Mouse (Mus musculus) spleen, adult 12 weeks (tissue): ENCODE measurements around the gene Lrpprc.

ENCODE experiments used
- DNase-seq: peaks from one replicate; pipeline ENCODE4 v3.0.0; 2022; ENCODE audit warnings: low spot score

Lrpprc gene

GRCm38 (mm10) chr17:84665691-84666090 is 124.9 kb downstream of the Lrpprc start:
- DNase-seq: no peak

DNA sequence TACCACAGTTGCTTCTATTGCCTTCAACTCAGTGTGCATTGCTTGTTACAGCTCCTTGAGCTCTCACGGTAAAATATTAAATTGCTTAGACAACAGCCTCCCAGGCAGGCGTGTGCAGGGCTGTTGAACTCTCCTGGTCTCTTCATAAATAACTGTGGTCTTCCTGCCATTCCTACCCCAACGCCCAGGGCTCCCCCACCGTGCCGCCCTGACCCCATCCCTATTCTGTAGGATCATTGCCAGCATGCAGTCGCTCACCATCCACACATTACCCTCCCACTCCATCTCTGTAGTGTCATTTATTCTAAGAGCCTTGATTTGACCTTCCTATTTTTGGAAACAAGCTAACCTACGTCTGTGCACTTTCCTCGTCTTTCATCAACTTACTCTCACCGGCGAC is 125.5 kb downstream of the Lrpprc start:
- no peak for DNase-seq

DNA sequence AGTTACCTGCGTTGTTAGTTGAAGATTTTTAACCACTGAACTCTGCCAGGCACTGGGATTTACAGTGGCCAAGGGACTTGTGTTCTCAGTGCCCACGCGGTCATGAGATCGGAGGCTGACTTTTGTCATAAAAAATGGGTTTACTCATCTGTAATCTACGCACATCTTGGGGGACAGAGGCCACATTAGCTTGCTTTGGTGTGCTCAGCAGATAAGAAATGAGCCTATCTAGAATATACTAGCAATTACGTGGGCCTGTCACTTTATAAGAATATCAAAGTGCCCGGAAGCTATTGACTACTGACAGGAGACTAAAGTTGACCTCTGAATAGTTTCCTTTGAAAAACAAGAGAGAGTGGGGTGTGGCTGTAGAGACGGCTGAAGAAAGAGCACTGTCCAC is 131.6 kb downstream of the Lrpprc start:
- DNase-seq: no peak

- no peak for DNase-seq
Measured at GRCm38 (mm10) chr17:84658195-84658594, 132.4 kb downstream of the Lrpprc start.

DNA sequence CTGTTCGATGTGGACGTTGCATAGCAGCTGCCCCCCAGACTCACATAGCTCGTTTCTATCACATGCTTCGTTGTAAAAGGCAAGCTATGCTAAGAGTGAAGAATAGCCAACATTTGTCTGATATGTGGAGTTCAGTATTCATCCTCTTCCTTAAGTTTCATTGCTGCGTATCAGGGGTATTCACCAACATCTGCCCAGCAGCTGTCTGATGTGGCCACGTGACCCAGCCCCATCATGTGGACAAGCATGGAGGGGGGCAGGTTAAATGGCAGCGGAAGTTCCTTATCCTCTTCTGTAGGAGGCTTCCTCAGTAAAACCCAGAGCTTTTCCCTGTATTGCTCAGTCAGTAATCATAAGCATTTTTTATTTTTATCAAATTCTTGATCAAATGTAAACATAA is 132.8 kb downstream of the Lrpprc start:
- no peak for DNase-seq

GRCm38 (mm10) chr17:84657422-84657732 is 133.2 kb downstream of the Lrpprc start:
- no peak for DNase-seq

DNA sequence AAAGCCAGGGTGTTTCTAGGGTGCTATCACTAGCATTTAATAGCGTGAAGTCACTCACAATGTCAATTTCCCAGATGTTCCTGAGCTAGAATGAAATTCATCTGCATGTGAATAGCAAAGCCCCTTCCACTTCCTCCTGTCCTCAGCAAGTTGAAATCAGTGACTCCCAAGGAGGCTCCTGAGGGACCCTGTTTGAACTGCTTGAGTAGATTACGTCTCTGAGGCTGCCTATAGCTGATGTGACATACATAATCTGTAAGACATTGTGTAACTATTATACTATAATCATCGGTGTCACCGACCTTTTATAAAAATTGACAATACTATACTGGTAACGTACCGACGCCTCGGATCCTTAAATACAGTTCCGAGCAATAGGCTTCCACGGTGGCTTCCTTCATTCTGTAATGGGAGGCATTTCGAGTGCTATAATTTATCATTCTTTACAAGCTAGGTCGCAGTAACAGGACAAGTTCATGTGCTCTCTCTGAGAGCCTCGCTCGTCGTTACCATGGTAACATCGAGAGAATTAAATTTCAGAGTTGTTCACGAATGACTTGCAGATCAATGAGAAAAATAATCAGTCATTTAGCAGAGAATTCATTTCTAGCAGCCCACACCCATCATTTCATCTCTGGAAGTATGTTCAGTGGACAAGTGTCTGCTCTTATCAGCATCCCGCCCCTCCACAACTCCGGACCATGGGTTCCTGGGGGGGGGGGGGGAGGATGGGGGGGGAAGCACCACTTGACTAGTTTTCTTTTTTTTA is 133.8 kb downstream of the Lrpprc start:
- DNase-seq: no peak

DNA sequence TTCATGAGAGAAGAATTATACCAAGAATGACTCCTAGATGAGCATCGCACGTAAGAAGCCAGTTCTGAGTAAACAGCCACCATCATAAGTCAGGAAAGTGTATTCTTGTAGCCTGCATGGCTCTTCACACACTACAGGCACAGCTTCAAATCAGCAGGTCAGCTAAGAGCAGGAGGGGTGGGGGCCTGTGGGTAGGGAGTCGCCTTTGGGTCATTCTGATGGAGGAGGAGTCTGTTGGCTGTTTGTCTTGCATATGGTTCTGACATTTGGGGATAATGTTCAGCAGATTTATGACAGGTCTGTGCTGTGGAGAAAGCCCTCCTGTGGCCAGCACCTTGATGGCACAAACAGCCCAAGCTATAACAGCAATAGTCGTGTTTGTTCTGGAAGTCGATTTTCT is 134.4 kb downstream of the Lrpprc start:
- DNase-seq: no peak
